Mouse (Mus musculus) MEL (cell line): ENCODE measurements at regions not wholly inside any gene's neighbourhood (a gene's known extent, or its start where the extent isn't known, plus 50 kb on each side); places are given as distances from the start of the nearest gene placed in this dataset.

Experiments
- DNase-seq: peaks from one replicate; pipeline ENCODE4 v3.0.0; 2011; ENCODE audit warnings: low read depth, low spot score
- H3K27ac ChIP-seq: 2 replicates; pipeline ENCODE4 v1.5.1; 2012; ENCODE audit warnings: low read depth, mild to moderate bottlenecking, control low read depth, low read length, moderate library complexity; ENCODE audit not compliant: control insufficient read depth
- H3K27me3 ChIP-seq, 2 experiments: fragments of 150-350 bp in 1 of 2; sonication (generic) in 1 of 2; 2 replicates each; pipeline ENCODE4 v1.6.1; 2012; ENCODE audit warnings: low read length in 2 of 2, mild to moderate bottlenecking in 2 of 2, improper control_type of control experiment in 1 of 2, moderate library complexity in 1 of 2; ENCODE audit not compliant: insufficient read depth in 2 of 2, control insufficient read depth in 1 of 2
- H3K36me3 ChIP-seq, 2 experiments: 2 replicates each; pipeline ENCODE4 v1.6.1; 2012 to 2014; ENCODE audit warnings: low read length in 2 of 2, improper control_type of control experiment in 1 of 2, inconsistent platforms in 1 of 2, mild to moderate bottlenecking in 1 of 2; ENCODE audit not compliant: insufficient read depth in 2 of 2, control insufficient read depth in 1 of 2
- H3K4me1 ChIP-seq, 2 experiments: fragments of 150-350 bp in 1 of 2; sonication (generic) in 1 of 2; 2 replicates each; pipeline ENCODE4 v1.6.1; 2012; ENCODE audit warnings: low read length in 2 of 2, improper control_type of control experiment in 1 of 2, mild to moderate bottlenecking in 1 of 2; ENCODE audit not compliant: insufficient read depth in 2 of 2, control insufficient read depth in 1 of 2
- H3K4me3 ChIP-seq, 2 experiments: fragments of 150-350 bp in 1 of 2; sonication (generic) in 1 of 2; 2 replicates each; pipeline ENCODE4 v1.5.1; 2012; ENCODE audit warnings: low read depth in 2 of 2, low read length in 2 of 2, mild to moderate bottlenecking in 2 of 2, moderate library complexity in 2 of 2, control low read depth in 1 of 2, improper control_type of control experiment in 1 of 2; ENCODE audit not compliant: control insufficient read depth in 1 of 2, insufficient read depth in 1 of 2
- H3K79me2 ChIP-seq: 2 replicates; pipeline ENCODE4 v1.6.1; 2012; ENCODE audit warnings: mild to moderate bottlenecking, low read length, moderate library complexity; ENCODE audit not compliant: control insufficient read depth, poor library complexity, insufficient read depth
- H3K9ac ChIP-seq: 2 replicates; pipeline ENCODE4 v1.6.1; 2012; ENCODE audit warnings: low read depth, mild to moderate bottlenecking, control low read depth, low read length, moderate library complexity; ENCODE audit not compliant: control insufficient read depth, poor library complexity, severe bottlenecking
- H3K9me3 ChIP-seq: fragments of 150-350 bp; sonication (generic); replicated peaks from 2 replicates; pipeline ENCODE4 v1.6.1; 2012; ENCODE audit warnings: mild to moderate bottlenecking, low read length, improper control_type of control experiment, moderate library complexity; ENCODE audit not compliant: insufficient read depth
- BHLHE40 ChIP-seq: IDR thresholded peaks from 2 replicates; pipeline ENCODE4 v1.6.1; 2012; ENCODE audit warnings: low read depth, mild to moderate bottlenecking, inconsistent platforms, low read length, improper control_type of control experiment, borderline replicate concordance
- ETS1 ChIP-seq: IDR thresholded peaks from 2 replicates; pipeline ENCODE4 v1.6.1; 2012; ENCODE audit warnings: low read depth, mild to moderate bottlenecking, inconsistent platforms, low read length, improper control_type of control experiment, moderate library complexity
- GABPA ChIP-seq: IDR thresholded peaks from 2 replicates; pipeline ENCODE4 v1.6.1; 2012; ENCODE audit warnings: low read depth, mild to moderate bottlenecking, inconsistent platforms, low read length, improper control_type of control experiment, moderate library complexity
- HCFC1 ChIP-seq: IDR thresholded peaks from 2 replicates; pipeline ENCODE4 v1.6.1; 2012; ENCODE audit warnings: low read depth, mild to moderate bottlenecking, inconsistent platforms, low read length, improper control_type of control experiment, moderate library complexity
- JUND ChIP-seq: IDR thresholded peaks from 2 replicates; pipeline ENCODE4 v1.6.1; 2011; ENCODE audit warnings: low read depth, mild to moderate bottlenecking, improper control_type of control experiment, low read length
- MAX ChIP-seq: IDR thresholded peaks from 2 replicates; pipeline ENCODE4 v1.6.1; 2011; ENCODE audit warnings: low read length, improper control_type of control experiment
- NRF1 ChIP-seq: IDR thresholded peaks from 2 replicates; pipeline ENCODE4 v1.6.1; 2014; ENCODE audit warnings: low read depth, mild to moderate bottlenecking, inconsistent platforms, low read length, improper control_type of control experiment, moderate library complexity; ENCODE audit not compliant: poor library complexity, insufficient read depth, severe bottlenecking
- POLR2A ChIP-seq, 2 experiments: IDR thresholded peaks; 2 replicates each; pipeline ENCODE4 v1.6.1; 2011 to 2012; ENCODE audit warnings: low read length in 2 of 2, mild to moderate bottlenecking in 2 of 2, control low read depth in 1 of 2, improper control_type of control experiment in 1 of 2, low read depth in 1 of 2, moderate library complexity in 1 of 2; ENCODE audit not compliant: control insufficient read depth in 1 of 2, insufficient read depth in 1 of 2, poor library complexity in 1 of 2
- POLR2AphosphoS2 ChIP-seq: IDR thresholded peaks from 2 replicates; pipeline ENCODE4 v1.6.1; 2011; ENCODE audit warnings: low read length, improper control_type of control experiment
- POLR2AphosphoS5 ChIP-seq: IDR thresholded peaks from 2 replicates; pipeline ENCODE4 v1.6.1; 2012; ENCODE audit warnings: low read depth, borderline replicate concordance, mild to moderate bottlenecking, inconsistent platforms, low read length, moderate library complexity, mixed read lengths
- RCOR1 ChIP-seq: IDR thresholded peaks from 2 replicates; pipeline ENCODE4 v1.6.1; 2012; ENCODE audit warnings: low read depth, mild to moderate bottlenecking, inconsistent platforms, low read length, improper control_type of control experiment
- SIN3A ChIP-seq: IDR thresholded peaks from 2 replicates; pipeline ENCODE4 v1.6.1; 2012; ENCODE audit warnings: low read length, improper control_type of control experiment, inconsistent platforms
- SMC3 ChIP-seq: IDR thresholded peaks from 2 replicates; pipeline ENCODE4 v1.6.1; 2011; ENCODE audit warnings: low read depth, low read length, improper control_type of control experiment
- TBP ChIP-seq: IDR thresholded peaks from 2 replicates; pipeline ENCODE4 v1.8.0; 2011; ENCODE audit warnings: low read depth, low read length, improper control_type of control experiment
- TCF12 ChIP-seq: IDR thresholded peaks from 2 replicates; pipeline ENCODE4 v1.6.1; 2014; ENCODE audit warnings: low read depth, mild to moderate bottlenecking, inconsistent platforms, low read length, improper control_type of control experiment, moderate library complexity
- USF1 ChIP-seq: IDR thresholded peaks from 2 replicates; pipeline ENCODE4 v1.6.1; 2014; ENCODE audit warnings: low read depth, mild to moderate bottlenecking, inconsistent platforms, low read length, improper control_type of control experiment, moderate library complexity
- USF2 ChIP-seq, 2 experiments: IDR thresholded peaks; 2 replicates each; pipeline ENCODE4 v1.6.1; 2011 to 2012; ENCODE audit warnings: improper control_type of control experiment in 2 of 2, low read length in 2 of 2, borderline replicate concordance in 1 of 2, inconsistent platforms in 1 of 2, low read depth in 1 of 2, mild to moderate bottlenecking in 1 of 2; ENCODE audit not compliant: insufficient read depth in 1 of 2
- ZKSCAN1 ChIP-seq: IDR thresholded peaks from 2 replicates; pipeline ENCODE4 v1.6.1; 2012; ENCODE audit warnings: low read depth, mild to moderate bottlenecking, inconsistent platforms, low read length, improper control_type of control experiment, moderate library complexity
- ZMIZ1 ChIP-seq: IDR thresholded peaks from 2 replicates; pipeline ENCODE4 v1.6.1; 2012; ENCODE audit warnings: low read depth, mild to moderate bottlenecking, inconsistent platforms, low read length, improper control_type of control experiment, moderate library complexity

- Histone ChIP-seq H3K27me3 (no peaks in the 10 kb centered on the region), H3K27ac (no peak overlapping the region), H3K9me3 (no peaks in the 10 kb centered on the region), H3K4me1 (no peaks in the 10 kb centered on the region), H3K79me2 (no peaks in the 10 kb centered on the region), H3K9ac (no peak overlapping the region), H3K36me3 (no peaks in the 10 kb centered on the region), H3K4me3 (no peak overlapping the region)
- no peak for TF ChIP-seq GABPA
- no peak for TF ChIP-seq USF1
- TF ChIP-seq NRF1, result no peak
- TF ChIP-seq ZKSCAN1, result no peak
- no peak for TF ChIP-seq BHLHE40
- no peak for DNase-seq
Measured at GRCm38 (mm10) chr16:52742166-52742565, 288.3 kb upstream of the Alcam start.

GRCm38 (mm10) chr16:52726120-52726844, 272.4 kb upstream of the Alcam start:
- no peak for DNase-seq
- Histone ChIP-seq H3K79me2 (no peaks in the 10 kb centered on the region), H3K27ac (no peak overlapping the region)

GRCm38 (mm10) chr16:52718231-52718932, 264.5 kb upstream of the Alcam start:
- no peaks in the 10 kb centered on the region for H3K27me3 ChIP-seq
- no peak for DNase-seq
- no peak overlapping the region for H3K9ac ChIP-seq
- no peaks in the 10 kb centered on the region for H3K9me3 ChIP-seq
- no peak overlapping the region for H3K4me3 ChIP-seq
- no peaks in the 10 kb centered on the region for H3K36me3 ChIP-seq
- no peaks in the 10 kb centered on the region for H3K79me2 ChIP-seq
- H3K4me1 ChIP-seq, result no peaks in the 10 kb centered on the region
- no peak overlapping the region for H3K27ac ChIP-seq
- no peak for TF ChIP-seq MAX
- TF ChIP-seq JUND, result no peak
- no peak for TF ChIP-seq GABPA
- no peak for TF ChIP-seq POLR2AphosphoS2
- no peak for TF ChIP-seq RCOR1
- TF ChIP-seq NRF1, result no peak
- TF ChIP-seq ZMIZ1, result no peak
- no peak for TF ChIP-seq USF1
- no peak for TF ChIP-seq HCFC1
- no peak for TF ChIP-seq ETS1

More at GRCm38 (mm10) chr16:52726120-52726844, 272.4 kb upstream of the Alcam start:
- H3K36me3 ChIP-seq, result no peaks in the 10 kb centered on the region
- TF ChIP-seq TBP, result no peak
- TF ChIP-seq USF2 (IDR thresholded peaks at IDR 0.05; ENCODE audit: borderline replicate concordance in 1 of 2, insufficient read depth in 1 of 2, low read depth in 1 of 2, low read length in 2 of 2), result no peak
- no peak for TF ChIP-seq POLR2A (IDR thresholded peaks at IDR 0.05; ENCODE audit: control insufficient read depth in 1 of 2, insufficient read depth in 1 of 2, low read depth in 1 of 2, low read length in 2 of 2, poor library complexity in 1 of 2)
- no peak for TF ChIP-seq SIN3A
- TF ChIP-seq SMC3, result no peak
- TF ChIP-seq POLR2AphosphoS5, result no peak
- TF ChIP-seq GABPA, result no peak
- no peak for TF ChIP-seq TCF12
- TF ChIP-seq ZMIZ1, result no peak
- no peak for TF ChIP-seq BHLHE40
- H3K9me3 ChIP-seq, result no peaks in the 10 kb centered on the region
- no peak overlapping the region for H3K9ac ChIP-seq
- no peaks in the 10 kb centered on the region for H3K27me3 ChIP-seq
- no peak overlapping the region for H3K4me3 ChIP-seq
- no peaks in the 10 kb centered on the region for H3K4me1 ChIP-seq
